Mouse (Mus musculus) intestine, embryonic 15.5 days (tissue): ENCODE results near the gene Gatc. TPM values are rescaled to one million over a fixed set of nuclear protein-coding genes. Genes with fewer than 3 reads are reported as not detected.
"Not testable (repeated sequence)": the region's sequence is repeated elsewhere in the genome, so short reads cannot be mapped to it uniquely, and the experiment has no call there.

Experiments used
- ATAC-seq: fragments of 200-750 bp; cut with Nextera tagmentation; 2 replicates; pipeline ENCODE4 v1.8.0; 2017; ENCODE audit warnings: moderate TSS enrichment, moderate library complexity
- H3K27ac ChIP-seq: fragments of 300-500 bp; sonication (generic); 2 replicates; pipeline ENCODE4 v1.5.1; 2015; ENCODE audit warnings: mild to moderate bottlenecking, inconsistent platforms
- H3K27me3 ChIP-seq: fragments of 300-500 bp; sonication (generic); replicated peaks from 2 replicates; pipeline ENCODE4 v1.6.1; 2015; ENCODE audit warnings: inconsistent platforms
- H3K36me3 ChIP-seq: fragments of 300-500 bp; sonication (generic); 2 replicates; pipeline ENCODE4 v1.6.1; 2015; ENCODE audit warnings: inconsistent platforms
- H3K4me1 ChIP-seq: fragments of 300-500 bp; sonication (generic); replicated peaks from 2 replicates; pipeline ENCODE4 v1.6.1; 2015; ENCODE audit warnings: inconsistent platforms
- H3K4me2 ChIP-seq: fragments of 300-500 bp; sonication (generic); replicated peaks from 2 replicates; pipeline ENCODE4 v1.6.1; 2015; ENCODE audit warnings: mild to moderate bottlenecking, inconsistent platforms
- H3K4me3 ChIP-seq: fragments of 300-500 bp; sonication (generic); replicated peaks from 2 replicates; pipeline ENCODE4 v1.5.1; 2015; ENCODE audit warnings: inconsistent platforms
- H3K9ac ChIP-seq: fragments of 300-500 bp; sonication (generic); 2 replicates; pipeline ENCODE4 v1.6.1; 2015; ENCODE audit warnings: inconsistent platforms
- H3K9me3 ChIP-seq: fragments of 300-500 bp; sonication (generic); 2 replicates; pipeline ENCODE4 v1.6.1; 2016; ENCODE audit warnings: inconsistent platforms
- WGBS: fragments of 180-500 bp; shearing (Covaris S2); methylation state at CpG from one replicate; pipeline ENCODE4 v1.1.7; 2015; 5-methylcytosine and 5-hydroxymethylcytosine counted together
- polyA plus RNA-seq: library from polyadenylated mRNA; unstranded; fragments of >200 nt; fragmentation: Nextera tagmentation; extraction: Ambion mirVana; gene quantifications from 2 replicates; pipeline ENCODE4 v1.2.1, GENCODE M21; 2015

Gene Gatc
- polyA plus RNA-seq, 1 experiment from 2014 or later = 24.8 TPM

GRCm38 (mm10) chr5:115326875-115327609, 13.9 kb downstream of the Gatc start, which contains the start of gene Srsf9:
TSS of gene Srsf9 (plus strand) at chr5:115327177.
- H3K9ac ChIP-seq = peak within 1 kb of the TSS; percentile 94
- under 1% methylated on average over 91 of the region's 97 CpGs for WGBS
- H3K4me3 ChIP-seq = peak within 1 kb of the TSS; percentile 91
- no peaks in the 10 kb centered on the region for H3K27me3 ChIP-seq
- H3K4me1 ChIP-seq = peaks cover 20% of the 10 kb centered on the region
- H3K9me3 ChIP-seq = no peaks in the 10 kb centered on the region
- ATAC-seq = peak; percentile 96
- peak within 1 kb of the TSS; percentile 78 for H3K4me2 ChIP-seq
- H3K36me3 ChIP-seq = peaks cover 14% of the 10 kb centered on the region
- peak within 1 kb of the TSS; percentile 93 for H3K27ac ChIP-seq

- no peaks in the 10 kb centered on the region for H3K27me3 ChIP-seq
- peak overlapping the region; percentile 94 for H3K9ac ChIP-seq
- H3K27ac ChIP-seq = peak overlapping the region; percentile 74
- peak; percentile 55 for ATAC-seq
- peaks cover 20% of the 10 kb centered on the region for H3K4me1 ChIP-seq
- H3K4me2 ChIP-seq = peak overlapping the region; percentile 78
- peak overlapping the region; percentile 91 for H3K4me3 ChIP-seq
- no peaks in the 10 kb centered on the region for H3K9me3 ChIP-seq
- WGBS = 18% methylated on average over 11 of the region's 11 CpGs
- H3K36me3 ChIP-seq = peaks cover 9% of the 10 kb centered on the region
Observed at GRCm38 (mm10) chr5:115326256-115326831, 14.6 kb downstream of the Gatc start.

DNA sequence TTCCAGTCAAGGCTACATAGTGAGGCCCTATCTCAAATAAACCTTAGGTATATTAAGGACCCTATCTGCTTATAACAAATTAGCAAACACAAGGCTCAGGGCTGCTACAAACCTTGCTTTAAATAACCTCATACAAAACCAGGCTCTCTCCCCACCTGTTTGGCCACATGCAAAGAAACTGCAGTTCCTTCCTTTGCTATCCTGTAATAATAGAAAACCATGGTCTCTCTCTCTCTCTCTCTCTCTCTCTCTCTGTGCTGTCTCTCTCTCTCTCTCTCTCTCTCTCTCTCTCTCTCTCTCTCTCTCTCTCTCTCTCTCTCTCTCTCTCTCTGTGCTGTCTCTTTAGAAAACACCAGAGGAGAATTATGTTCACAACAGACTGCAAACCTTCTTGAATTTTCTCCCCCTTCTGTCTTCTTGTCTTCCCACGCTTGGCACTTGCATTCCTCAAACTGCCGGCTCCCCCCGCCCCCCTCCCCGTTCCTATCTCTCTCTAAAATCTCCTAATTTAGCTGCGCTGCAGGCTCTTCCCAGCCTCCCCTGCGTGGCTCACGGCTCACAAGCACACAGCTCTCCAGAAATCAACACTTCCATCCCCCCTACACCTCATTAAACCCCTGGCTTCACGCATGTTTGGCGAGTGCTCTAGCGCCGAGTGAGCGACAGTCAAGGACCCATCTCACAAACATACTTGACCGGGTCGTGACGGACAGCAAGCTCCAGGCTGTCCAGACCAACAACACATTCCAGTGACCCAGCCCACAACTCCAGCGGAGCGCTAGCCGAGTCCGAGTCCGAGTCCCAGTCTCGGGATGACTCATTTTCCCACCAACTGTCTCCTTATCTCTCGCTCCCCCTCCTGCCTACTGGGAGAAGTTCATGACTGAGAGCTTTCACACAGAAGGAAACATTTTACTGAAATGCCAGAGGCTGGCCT, 21.7 kb downstream of the Gatc start:
- Histone ChIP-seq H3K9me3 (no peaks in the 10 kb centered on the region), H3K27ac (peak overlapping the region; percentile 94), H3K4me1 (peaks cover 27% of the 10 kb centered on the region), H3K27me3 (no peaks in the 10 kb centered on the region), H3K9ac (peak overlapping the region; percentile 21; the same call in 1 of the 2 replicates), H3K4me3 (peak overlapping the region; percentile 33), H3K36me3 (no peaks in the 10 kb centered on the region), H3K4me2 (peak overlapping the region; percentile 76)
- peak; percentile 88 for ATAC-seq
- 2% methylated on average over 22 of the region's 22 CpGs for WGBS

DNA sequence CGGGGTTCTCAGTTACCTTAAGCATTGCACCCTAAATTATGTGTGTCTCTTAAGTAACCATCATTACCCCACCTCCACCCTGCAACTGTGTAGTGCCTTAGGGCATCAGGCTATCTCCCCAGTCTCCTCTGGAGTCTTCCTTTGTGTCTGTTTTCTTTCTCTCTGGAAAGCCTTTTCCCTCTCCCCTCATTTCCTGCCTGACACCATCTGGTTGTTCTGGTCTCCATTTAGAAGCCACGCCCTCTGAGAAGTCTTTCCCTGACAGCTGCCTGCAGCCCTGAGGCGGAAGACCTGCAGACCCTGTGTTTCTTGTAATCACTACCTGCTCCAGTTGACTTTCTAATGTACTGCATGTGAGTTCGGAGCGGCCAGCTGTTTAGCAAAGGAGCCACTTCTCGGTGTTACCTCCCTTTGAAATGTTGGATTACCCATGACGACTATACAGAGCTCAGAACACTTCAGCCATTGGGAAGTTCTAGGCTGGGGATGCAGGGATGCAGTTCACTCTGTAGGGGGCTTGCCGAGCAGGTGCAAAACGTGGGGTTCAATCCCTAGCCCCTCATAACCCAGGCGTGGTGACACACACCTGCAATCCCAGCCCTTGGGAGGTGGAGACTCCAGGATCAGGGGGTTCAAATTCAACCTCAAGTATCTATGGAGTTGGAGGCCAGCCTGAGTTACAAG, 23.2 kb downstream of the Gatc start:
- ATAC-seq = peak; percentile 47
- peak overlapping the region; percentile 94 for H3K27ac ChIP-seq
- peaks cover 37% of the 10 kb centered on the region for H3K4me1 ChIP-seq
- H3K36me3 ChIP-seq = no peaks in the 10 kb centered on the region
- no peak overlapping the region for H3K9ac ChIP-seq
- H3K27me3 ChIP-seq = no peaks in the 10 kb centered on the region
- H3K4me3 ChIP-seq = no peak overlapping the region
- H3K4me2 ChIP-seq = peak overlapping the region; percentile 40
- WGBS = 6% methylated on average over 10 of the region's 10 CpGs
- H3K9me3 ChIP-seq = no peaks in the 10 kb centered on the region

DNA sequence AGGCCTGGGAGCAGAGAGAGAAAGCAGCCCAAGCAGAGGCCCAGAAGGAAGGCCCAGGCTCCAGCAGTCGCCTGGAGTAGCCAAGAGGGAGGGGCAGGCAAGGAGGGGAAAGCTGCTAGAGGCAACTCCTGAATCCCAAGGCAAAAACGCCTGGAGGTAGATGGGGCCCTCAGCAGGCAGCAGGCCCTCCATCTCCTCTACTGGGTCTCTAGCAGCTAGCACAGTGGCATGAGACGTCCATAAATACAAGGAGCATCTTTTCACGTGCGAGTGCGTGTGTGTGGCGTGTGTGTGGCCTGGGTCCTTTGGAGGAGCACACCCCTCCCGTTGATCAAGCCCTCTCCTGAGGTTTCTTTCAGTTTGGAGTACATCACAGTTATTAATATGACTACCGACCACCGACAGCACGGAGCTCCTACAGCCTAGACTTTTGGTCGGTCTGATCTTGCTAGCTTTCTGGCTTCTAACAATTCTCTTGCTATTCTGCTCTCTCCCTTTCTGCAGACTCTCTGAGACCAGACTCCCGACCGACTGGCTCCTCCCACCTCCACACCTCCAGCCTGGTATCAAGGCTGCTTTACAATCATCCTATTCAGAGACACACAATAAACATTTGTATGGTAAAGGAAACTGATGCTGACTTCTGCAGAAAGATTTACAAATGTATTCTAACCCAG, 23.9 kb downstream of the Gatc start:
- peak overlapping the region; percentile 94 for H3K27ac ChIP-seq
- peaks cover 41% of the 10 kb centered on the region for H3K4me1 ChIP-seq
- peak; percentile 50 for ATAC-seq
- no peaks in the 10 kb centered on the region for H3K9me3 ChIP-seq
- no peak overlapping the region for H3K4me3 ChIP-seq
- no peaks in the 10 kb centered on the region for H3K27me3 ChIP-seq
- peak overlapping the region; percentile 26 for H3K9ac ChIP-seq
- no peaks in the 10 kb centered on the region for H3K36me3 ChIP-seq
- H3K4me2 ChIP-seq = peak overlapping the region; percentile 40
- WGBS = 13% methylated on average over 14 of the region's 14 CpGs

- Histone ChIP-seq H3K27ac (peak overlapping the region; percentile 58; the same call in 1 of the 2 replicates), H3K27me3 (no peaks in the 10 kb centered on the region), H3K4me3 (no peak overlapping the region), H3K4me2 (peak overlapping the region; percentile 30; the same call in 1 of the 2 replicates), H3K36me3 (no peaks in the 10 kb centered on the region), H3K9ac (no peak overlapping the region), H3K9me3 (no peaks in the 10 kb centered on the region), H3K4me1 (peaks cover 34% of the 10 kb centered on the region)
- ATAC-seq = peak; percentile 20
- 33% methylated on average over 5 of the region's 5 CpGs for WGBS
Observed at GRCm38 (mm10) chr5:115313668-115313943, 27.4 kb downstream of the Gatc start.

- Histone ChIP-seq H3K4me3 (no peak overlapping the region), H3K27me3 (no peaks in the 10 kb centered on the region), H3K4me1 (peaks cover 31% of the 10 kb centered on the region), H3K9ac (no peak overlapping the region), H3K4me2 (peak overlapping the region; percentile 30; the same call in 1 of the 2 replicates), H3K27ac (peak overlapping the region; percentile 58), H3K36me3 (no peaks in the 10 kb centered on the region), H3K9me3 (no peaks in the 10 kb centered on the region)
- WGBS = 52% methylated on average over 10 of the region's 10 CpGs
- ATAC-seq = peak; percentile 68
Observed at GRCm38 (mm10) chr5:115312816-115313667, 27.9 kb downstream of the Gatc start.

DNA sequence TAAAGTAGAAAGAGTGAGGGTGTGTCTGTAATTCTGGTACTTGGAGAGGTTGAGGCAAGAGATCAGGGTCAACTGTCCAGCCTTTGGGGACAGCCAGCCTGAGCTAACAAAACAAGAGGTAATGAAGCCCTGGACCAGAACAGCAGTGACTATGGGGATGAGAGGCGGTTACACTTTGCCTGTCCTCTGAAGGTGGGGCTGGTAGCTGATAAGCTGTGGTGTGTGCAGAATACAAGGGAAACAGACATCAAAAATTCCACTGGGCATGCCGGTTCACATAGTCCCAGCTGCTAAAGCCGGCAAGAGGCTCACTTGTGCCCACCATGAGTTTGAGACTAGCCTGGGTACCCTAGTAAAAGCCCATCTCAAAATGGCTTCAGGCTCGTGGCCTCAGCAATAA, 28.6 kb downstream of the Gatc start:
- ATAC-seq = peak; percentile 23; the same call in 1 of the 2 replicates
- no peak overlapping the region for H3K4me2 ChIP-seq
- H3K36me3 ChIP-seq = no peaks in the 10 kb centered on the region
- H3K4me3 ChIP-seq = no peak overlapping the region
- no peaks in the 10 kb centered on the region for H3K9me3 ChIP-seq
- H3K4me1 ChIP-seq = peaks cover 24% of the 10 kb centered on the region
- no peaks in the 10 kb centered on the region for H3K27me3 ChIP-seq
- 68% methylated on average over 4 of the region's 4 CpGs for WGBS
- no peak overlapping the region for H3K27ac ChIP-seq
- H3K9ac ChIP-seq = no peak overlapping the region

DNA sequence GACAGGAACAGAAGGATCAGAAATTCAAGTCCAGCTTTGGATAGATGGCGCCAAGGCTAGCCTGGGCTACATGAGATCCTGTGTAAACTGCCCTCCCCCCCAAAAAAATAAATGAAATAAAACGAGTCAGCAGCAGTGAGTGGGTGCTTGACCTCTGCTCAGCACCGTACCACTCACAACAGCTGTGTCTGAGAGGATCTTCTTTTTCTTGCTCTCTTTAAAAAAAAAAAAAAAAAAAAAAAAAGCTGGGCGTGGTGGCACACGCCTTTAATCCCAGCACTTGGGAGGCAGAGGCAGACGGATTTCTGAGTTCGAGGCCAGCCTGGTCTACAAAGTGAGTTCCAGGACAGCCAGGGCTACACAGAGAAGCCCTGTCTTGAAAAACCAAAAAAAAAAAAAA, 38.8 kb downstream of the Gatc start:
- peaks cover 12% of the 10 kb centered on the region for H3K36me3 ChIP-seq
- not testable (repeated sequence) for H3K9ac ChIP-seq, H3K4me3 ChIP-seq, ATAC-seq, H3K4me2 ChIP-seq, H3K9me3 ChIP-seq, H3K27me3 ChIP-seq, H3K27ac ChIP-seq
- peaks cover 18% of the 10 kb centered on the region for H3K4me1 ChIP-seq
- WGBS = 84% methylated on average over 7 of the region's 7 CpGs

DNA sequence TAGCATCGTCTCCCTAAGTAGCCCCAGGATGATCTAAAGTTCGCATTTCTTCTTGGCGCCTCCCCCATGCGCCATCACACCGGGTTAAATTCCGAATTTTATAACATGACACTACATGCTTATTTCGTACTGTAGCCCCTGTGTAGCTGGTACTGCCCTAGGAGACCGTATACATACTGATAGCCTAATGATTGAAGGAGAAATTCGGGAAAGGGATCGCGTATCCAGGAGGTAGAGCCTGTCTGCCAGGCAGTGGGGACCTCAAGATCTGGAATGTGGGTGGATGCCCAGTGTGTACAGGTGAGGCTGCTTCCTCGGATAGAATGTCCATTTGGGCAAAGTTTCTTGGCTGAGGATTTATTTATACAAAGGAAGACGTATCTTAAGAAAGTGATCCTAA, 39.4 kb downstream of the Gatc start:
- Histone ChIP-seq H3K27me3 (no peaks in the 10 kb centered on the region), H3K4me1 (peaks cover 18% of the 10 kb centered on the region), H3K9ac (peak overlapping the region; percentile 49), H3K36me3 (peaks cover 14% of the 10 kb centered on the region), H3K4me2 (peak overlapping the region; percentile 88), H3K27ac (peak overlapping the region; percentile 73), H3K9me3 (no peaks in the 10 kb centered on the region), H3K4me3 (peak overlapping the region; percentile 95)
- WGBS = 19% methylated on average over 13 of the region's 13 CpGs
- no peak for ATAC-seq
